Mouse (Mus musculus) liver, embryonic 11.5 days (tissue): ENCODE results near the gene Mlycd. TPM values are rescaled to one million over a fixed set of nuclear protein-coding genes. Genes with fewer than 3 reads are reported as not detected.

ENCODE experiments used
- ATAC-seq: fragments of 200-750 bp; cut with Nextera tagmentation; replicated peaks from 2 replicates; pipeline ENCODE4 v1.8.0; 2017; ENCODE audit warnings: moderate number of reproducible peaks, mild to moderate bottlenecking, moderate TSS enrichment, moderate library complexity; ENCODE audit not compliant: low FRiP score
- DNase-seq: peaks from one replicate; pipeline ENCODE4 v3.0.0-alpha.2; 2017; ENCODE audit warnings: low spot score
- H3K27ac ChIP-seq: fragments of 300-500 bp; sonication (generic); 2 replicates; pipeline ENCODE4 v1.5.1; 2014; ENCODE audit warnings: mild to moderate bottlenecking, low read depth, low read length, control low read depth
- H3K27me3 ChIP-seq: fragments of 300-500 bp; sonication (generic); replicated peaks from 2 replicates; pipeline ENCODE4 v1.6.1; 2014; ENCODE audit warnings: low read length, mixed read lengths; ENCODE audit not compliant: control insufficient read depth, insufficient read depth
- H3K36me3 ChIP-seq: fragments of 300-500 bp; sonication (generic); 2 replicates; pipeline ENCODE4 v1.6.1; 2014; ENCODE audit warnings: mild to moderate bottlenecking, low read length, moderate library complexity, mixed read lengths; ENCODE audit not compliant: control insufficient read depth, insufficient read depth
- H3K4me1 ChIP-seq: fragments of 300-500 bp; sonication (generic); replicated peaks from 2 replicates; pipeline ENCODE4 v1.6.1; 2014; ENCODE audit warnings: low read length, mixed read lengths; ENCODE audit not compliant: control insufficient read depth, insufficient read depth
- H3K4me2 ChIP-seq: fragments of 300-500 bp; sonication (generic); 2 replicates; pipeline ENCODE4 v1.6.1; 2014; ENCODE audit warnings: mild to moderate bottlenecking, control low read depth, moderate library complexity
- H3K4me3 ChIP-seq: fragments of 300-500 bp; sonication (generic); 2 replicates; pipeline ENCODE4 v1.5.1; 2014; ENCODE audit warnings: low read depth, low read length, control low read depth
- H3K9ac ChIP-seq: fragments of 300-500 bp; sonication (generic); 2 replicates; pipeline ENCODE4 v1.6.1; 2014; ENCODE audit warnings: low read depth, low read length, control low read depth
- H3K9me3 ChIP-seq: fragments of 300-500 bp; sonication (generic); 2 replicates; pipeline ENCODE4 v1.6.1; 2016; ENCODE audit warnings: low read length, inconsistent platforms, mixed read lengths; ENCODE audit not compliant: control insufficient read depth
- WGBS: fragments of 180-500 bp; shearing (Covaris S2); extraction: QIAGEN DNeasy Blood & Tissue Kit; methylation state at CpG from one replicate; pipeline ENCODE4 v1.1.7; 2014; 5-methylcytosine and 5-hydroxymethylcytosine counted together
- polyA plus RNA-seq: library from polyadenylated mRNA; unstranded; fragments of >200 nt; fragmentation: Nextera tagmentation; extraction: Ambion mirVana; gene quantifications from 2 replicates; pipeline ENCODE4 v1.2.1, GENCODE M21; 2014

The Mlycd gene
- polyA plus RNA-seq, 1 experiment from 2014 or later, result 13.7 TPM

GRCm38 (mm10) chr8:119395072-119395950 is 633 bp downstream of the Mlycd start:
- Histone ChIP-seq H3K4me1 (peaks cover 4% of the 10 kb centered on the region), H3K36me3 (no peaks in the 10 kb centered on the region), H3K27ac (peak overlapping the region; percentile 82), H3K4me2 (peak overlapping the region; percentile 97), H3K9me3 (no peaks in the 10 kb centered on the region), H3K27me3 (no peaks in the 10 kb centered on the region), H3K4me3 (peak overlapping the region; percentile 66), H3K9ac (peak overlapping the region; percentile 70)
- WGBS, result 5% methylated on average over 77 of the region's 83 CpGs
- no peak for DNase-seq
- ATAC-seq, result peak; percentile 44; the same call in 1 of the 2 replicates

GRCm38 (mm10) chr8:119398558-119398957 is 3.9 kb downstream of the Mlycd start:
- H3K4me2 ChIP-seq, result no peak overlapping the region
- H3K27me3 ChIP-seq, result no peaks in the 10 kb centered on the region
- no peaks in the 10 kb centered on the region for H3K36me3 ChIP-seq
- H3K9me3 ChIP-seq, result no peaks in the 10 kb centered on the region
- H3K4me1 ChIP-seq, result peaks cover 4% of the 10 kb centered on the region
- H3K9ac ChIP-seq, result no peak overlapping the region
- WGBS, result 80% methylated on average over 9 of the region's 9 CpGs
- H3K27ac ChIP-seq, result no peak overlapping the region
- no peak overlapping the region for H3K4me3 ChIP-seq
- ATAC-seq (no peak), DNase-seq (no peak)

- 85% methylated on average over 6 of the region's 6 CpGs for WGBS
- Histone ChIP-seq H3K4me1 (peaks cover 4% of the 10 kb centered on the region), H3K27me3 (no peaks in the 10 kb centered on the region), H3K4me2 (no peak overlapping the region), H3K9me3 (no peaks in the 10 kb centered on the region), H3K4me3 (no peak overlapping the region), H3K27ac (no peak overlapping the region), H3K9ac (no peak overlapping the region), H3K36me3 (no peaks in the 10 kb centered on the region)
- ATAC-seq (no peak), DNase-seq (no peak)
Observed at GRCm38 (mm10) chr8:119399255-119399654, 4.6 kb downstream of the Mlycd start.

GRCm38 (mm10) chr8:119400122-119400671 is 5.5 kb downstream of the Mlycd start:
- Histone ChIP-seq H3K9me3 (no peaks in the 10 kb centered on the region), H3K9ac (no peak overlapping the region), H3K27me3 (no peaks in the 10 kb centered on the region), H3K4me3 (no peak overlapping the region), H3K4me2 (no peak overlapping the region), H3K27ac (no peak overlapping the region), H3K4me1 (peaks cover 4% of the 10 kb centered on the region), H3K36me3 (no peaks in the 10 kb centered on the region)
- ATAC-seq, result no peak
- WGBS, result 74% methylated on average over 9 of the region's 9 CpGs
- no peak for DNase-seq

GRCm38 (mm10) chr8:119400904-119401303 is 6.2 kb downstream of the Mlycd start:
- H3K4me3 ChIP-seq, result no peak overlapping the region
- H3K9me3 ChIP-seq, result no peaks in the 10 kb centered on the region
- no peaks in the 10 kb centered on the region for H3K27me3 ChIP-seq
- DNase-seq (no peak), ATAC-seq (0 out of 2 replicates have a peak, but pooled peaks have one; percentile 35)
- H3K27ac ChIP-seq, result no peak overlapping the region
- H3K4me1 ChIP-seq, result no peaks in the 10 kb centered on the region
- no peak overlapping the region for H3K4me2 ChIP-seq
- H3K9ac ChIP-seq, result no peak overlapping the region
- 72% methylated on average over 3 of the region's 3 CpGs for WGBS
- H3K36me3 ChIP-seq, result no peaks in the 10 kb centered on the region

- Histone ChIP-seq H3K27ac (no peak overlapping the region), H3K4me1 (no peaks in the 10 kb centered on the region), H3K4me2 (no peak overlapping the region), H3K9ac (no peak overlapping the region), H3K27me3 (no peaks in the 10 kb centered on the region), H3K4me3 (no peak overlapping the region), H3K36me3 (no peaks in the 10 kb centered on the region), H3K9me3 (no peaks in the 10 kb centered on the region)
- ATAC-seq (no peak), DNase-seq (no peak)
- 77% methylated on average over 10 of the region's 10 CpGs for WGBS
Observed at GRCm38 (mm10) chr8:119403912-119404311, 9.2 kb downstream of the Mlycd start.

- no peaks in the 10 kb centered on the region for H3K27me3 ChIP-seq
- H3K4me2 ChIP-seq, result no peak overlapping the region
- H3K9me3 ChIP-seq, result no peaks in the 10 kb centered on the region
- no peak overlapping the region for H3K4me3 ChIP-seq
- H3K9ac ChIP-seq, result no peak overlapping the region
- DNase-seq, result no peak
- H3K4me1 ChIP-seq, result no peaks in the 10 kb centered on the region
- H3K27ac ChIP-seq, result no peak overlapping the region
- no peaks in the 10 kb centered on the region; the same call in 1 of the 2 replicates for H3K36me3 ChIP-seq
- WGBS, result 92% methylated on average over 5 of the region's 5 CpGs
- ATAC-seq, result no peak
Observed at GRCm38 (mm10) chr8:119404648-119405047, 10.0 kb downstream of the Mlycd start.

- no peak overlapping the region for H3K9ac ChIP-seq
- H3K4me3 ChIP-seq, result no peak overlapping the region
- ATAC-seq (no peak), DNase-seq (no peak)
- no peaks in the 10 kb centered on the region for H3K9me3 ChIP-seq
- peaks cover 4% of the 10 kb centered on the region; the same call in 1 of the 2 replicates for H3K4me1 ChIP-seq
- H3K4me2 ChIP-seq, result no peak overlapping the region
- H3K27ac ChIP-seq, result no peak overlapping the region
- WGBS, result 86% methylated on average over 8 of the region's 8 CpGs
- peaks cover 3% of the 10 kb centered on the region; the same call in 1 of the 2 replicates for H3K36me3 ChIP-seq
- H3K27me3 ChIP-seq, result no peaks in the 10 kb centered on the region
Observed at GRCm38 (mm10) chr8:119408311-119408710, 13.6 kb downstream of the Mlycd start.
